Mouse (Mus musculus): ENCODE results near the gene Tmem53.
A peak's percentile ranks its signal among the peaks of the same experiment; 100 is the strongest.

DNA sequence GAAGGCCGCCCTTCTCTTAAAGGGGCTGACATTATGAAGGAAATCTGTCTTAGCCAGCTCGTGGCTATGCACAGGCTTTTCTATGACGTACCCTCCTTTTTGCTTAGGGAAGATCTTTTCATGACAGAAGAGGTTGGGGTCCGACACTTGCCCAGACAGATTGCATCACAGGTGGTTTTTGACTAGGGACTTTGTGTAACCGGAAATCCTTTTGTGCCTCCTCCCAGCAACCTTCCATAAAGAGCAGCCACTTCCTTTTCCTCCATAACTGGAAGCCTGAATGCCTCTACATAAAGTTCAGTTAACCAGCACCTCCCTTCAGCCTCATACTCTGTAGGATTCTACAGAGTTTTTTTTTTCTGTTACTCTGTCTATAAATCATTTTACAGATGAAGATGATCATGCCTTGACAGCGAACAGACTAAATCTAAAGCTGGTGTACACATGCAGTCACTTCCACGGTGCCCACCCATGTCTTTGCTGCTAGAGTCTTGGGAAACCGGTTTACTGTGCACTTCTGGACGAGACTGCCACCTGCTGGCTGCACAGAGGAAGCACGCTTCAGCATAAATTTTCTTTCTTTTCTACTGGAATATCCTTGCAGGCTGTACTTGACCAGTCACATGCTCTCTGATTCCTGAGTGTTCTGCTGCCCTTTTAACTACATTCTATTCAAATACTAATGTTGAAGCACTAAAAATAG, 33.1 kb upstream of the Tmem53 start:
- TF ChIP-seq POLR2A (IDR thresholded peaks at IDR 0.05; ENCODE audit: low read depth, low read length), result no peak
- TF ChIP-seq CTCF (IDR thresholded peaks at IDR 0.05; ENCODE audit: extremely low read depth, insufficient read length, insufficient replicate concordance, low read depth, low read length), result peak; percentile 89; the same call in 1 of the 2 replicates
